Mouse (Mus musculus): Measurements from ENCODE around the gene Hpse2. TPM values are rescaled to one million over a fixed set of nuclear protein-coding genes. Genes with fewer than 3 reads are reported as not detected.
A peak's percentile ranks its signal among the peaks of the same experiment; 100 is the strongest.

The Hpse2 gene
- 0.05 TPM in 2 replicates for polyA plus RNA-seq (2015; fragmentation: Nextera tagmentation; extraction: Ambion mirVana)

DNA sequence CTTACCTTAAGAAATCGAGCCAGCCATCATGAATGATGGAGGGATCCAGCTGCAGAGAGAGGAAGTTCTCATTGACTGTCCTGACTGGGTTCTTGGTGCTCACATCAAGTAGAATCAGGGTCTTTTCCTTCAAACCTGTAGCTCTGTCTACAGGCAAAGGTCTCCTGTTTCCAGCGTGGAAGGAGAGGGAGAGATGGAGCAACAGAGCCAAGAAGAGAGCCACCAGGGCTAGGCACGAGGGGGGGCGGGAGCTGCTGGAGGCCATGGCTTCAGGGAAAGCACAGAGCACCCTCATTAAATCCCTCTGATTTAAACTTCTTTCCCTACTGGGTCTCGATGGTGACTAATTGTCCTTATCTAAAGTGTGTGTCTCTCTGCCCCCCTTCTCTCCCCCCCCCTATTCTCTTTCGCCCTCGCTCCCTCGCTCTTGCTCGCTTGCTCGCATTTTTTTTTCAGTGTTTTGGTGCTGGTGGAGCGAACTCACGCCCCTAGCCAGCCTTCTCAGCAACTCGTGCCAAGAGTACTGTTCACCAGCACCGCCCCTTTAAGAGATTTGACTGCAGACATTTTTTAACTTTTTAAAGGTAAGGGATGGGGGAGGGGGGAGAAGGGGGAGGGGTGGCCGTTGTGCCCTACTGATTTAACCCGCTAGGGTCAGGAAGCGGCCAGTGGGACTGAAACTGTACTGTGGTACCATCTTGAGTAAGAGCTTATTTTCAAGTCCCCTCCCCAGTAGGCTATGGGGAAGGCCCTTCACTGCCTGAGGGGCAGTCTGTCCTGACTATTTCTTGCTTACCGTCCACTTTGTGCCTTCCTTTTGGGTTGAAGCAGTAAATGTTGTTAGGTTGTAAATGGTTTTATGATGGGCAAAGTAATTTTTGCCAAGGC lies at the start of gene Hpse2:
Gene Hpse2, minus strand, starts transcription at position 339 of the 888 bp plus-strand sequence.
- Histone ChIP-seq H3K27me3 (peaks cover 69% of the 10 kb centered on the region), H3K9me3 (no peaks in the 10 kb centered on the region), H3K4me1 (replicated peaks) (peaks cover 42% of the 10 kb centered on the region), H3K4me2 (replicated peaks) (peak within 1 kb of the TSS; percentile 40), H3K4me3 (replicated peaks) (peak within 1 kb of the TSS; percentile 24), H3K9ac (replicated peaks) (no peak within 1 kb of the TSS), H3K36me3 (no peaks in the 10 kb centered on the region), H3K27ac (no peak within 1 kb of the TSS)
- no peak for ATAC-seq
- 3% methylated on average over 18 of the region's 18 CpGs for WGBS

DNA sequence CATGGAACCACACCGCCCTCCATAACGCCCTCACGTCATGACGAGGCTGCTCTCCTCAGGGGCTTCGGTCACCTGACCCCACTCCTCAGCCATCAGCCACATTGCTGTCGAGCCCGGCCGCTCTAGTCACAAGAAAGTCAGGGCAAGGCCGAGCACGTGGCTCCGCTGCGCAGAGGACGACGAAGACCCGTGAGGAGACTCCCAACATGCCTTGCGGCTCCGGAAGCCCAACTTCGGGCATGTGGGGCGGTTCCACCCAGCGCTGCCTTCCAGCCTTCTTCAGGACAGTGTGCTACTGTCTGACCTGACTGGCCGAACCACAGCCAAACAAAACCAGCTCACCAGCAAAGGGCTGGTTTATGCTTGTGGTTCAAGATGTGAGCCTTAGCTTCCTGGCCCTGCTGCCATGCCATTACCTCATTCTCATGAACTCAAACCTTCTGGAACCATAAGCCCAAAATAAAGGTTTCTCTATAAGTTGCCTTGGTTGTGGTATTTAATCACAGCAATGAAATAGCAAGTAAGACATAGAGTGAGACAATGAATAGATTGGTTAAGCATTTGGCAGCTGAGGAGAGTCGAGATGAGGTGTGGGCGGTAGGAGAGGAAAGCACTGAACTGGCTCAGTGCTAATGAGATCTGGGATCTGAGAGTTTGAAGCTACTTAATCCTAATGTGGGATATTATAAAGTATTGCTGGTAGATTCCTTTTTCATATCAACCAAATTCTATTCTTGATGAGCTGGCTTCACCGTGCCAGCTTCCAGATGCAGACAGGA lies 39.5 kb upstream of the Hpse2 start:
- no peak overlapping the region for H3K4me3 ChIP-seq (replicated peaks)
- no peaks in the 10 kb centered on the region for H3K9me3 ChIP-seq
- no peaks in the 10 kb centered on the region for H3K4me1 ChIP-seq (replicated peaks)
- H3K27me3 ChIP-seq, result no peaks in the 10 kb centered on the region; the same call in 1 of the 2 replicates
- no peak overlapping the region for H3K27ac ChIP-seq
- H3K4me2 ChIP-seq (replicated peaks), result no peak overlapping the region
- no peaks in the 10 kb centered on the region for H3K36me3 ChIP-seq
- no peak for ATAC-seq
- 93% methylated on average over 24 of the region's 24 CpGs for WGBS
- no peak overlapping the region for H3K9ac ChIP-seq (replicated peaks)

GRCm38 (mm10) chr19:43424082-43424481 lies 35.9 kb upstream of the Hpse2 start:
- Histone ChIP-seq H3K4me3 (replicated peaks) (no peak overlapping the region), H3K4me1 (replicated peaks) (no peaks in the 10 kb centered on the region), H3K36me3 (no peaks in the 10 kb centered on the region), H3K9me3 (no peaks in the 10 kb centered on the region), H3K9ac (replicated peaks) (no peak overlapping the region), H3K4me2 (replicated peaks) (no peak overlapping the region), H3K27me3 (no peaks in the 10 kb centered on the region; the same call in 1 of the 2 replicates), H3K27ac (no peak overlapping the region)
- no peak for ATAC-seq
- WGBS, result 82% methylated on average over 2 of the region's 2 CpGs

GRCm38 (mm10) chr19:43420506-43420905 lies 32.4 kb upstream of the Hpse2 start:
- WGBS, result 88% methylated on average over 3 of the region's 3 CpGs

GRCm38 (mm10) chr19:43415565-43415964 lies 27.4 kb upstream of the Hpse2 start:
- no peak overlapping the region for H3K4me3 ChIP-seq (replicated peaks)
- H3K9me3 ChIP-seq, result no peaks in the 10 kb centered on the region
- WGBS, result 73% methylated on average over 2 of the region's 2 CpGs
- H3K4me2 ChIP-seq (replicated peaks), result no peak overlapping the region
- H3K4me1 ChIP-seq (replicated peaks), result no peaks in the 10 kb centered on the region
- no peak overlapping the region for H3K27ac ChIP-seq
- no peak overlapping the region for H3K9ac ChIP-seq (replicated peaks)
- no peaks in the 10 kb centered on the region for H3K27me3 ChIP-seq
- no peak for ATAC-seq
- no peaks in the 10 kb centered on the region for H3K36me3 ChIP-seq

More at GRCm38 (mm10) chr19:43420506-43420905, 32.4 kb upstream of the Hpse2 start:
- Histone ChIP-seq H3K36me3 (no peaks in the 10 kb centered on the region), H3K4me3 (replicated peaks) (no peak overlapping the region), H3K27ac (no peak overlapping the region), H3K4me2 (replicated peaks) (no peak overlapping the region), H3K27me3 (no peaks in the 10 kb centered on the region), H3K4me1 (replicated peaks) (no peaks in the 10 kb centered on the region), H3K9me3 (no peaks in the 10 kb centered on the region), H3K9ac (replicated peaks) (no peak overlapping the region)
- no peak for ATAC-seq

DNA sequence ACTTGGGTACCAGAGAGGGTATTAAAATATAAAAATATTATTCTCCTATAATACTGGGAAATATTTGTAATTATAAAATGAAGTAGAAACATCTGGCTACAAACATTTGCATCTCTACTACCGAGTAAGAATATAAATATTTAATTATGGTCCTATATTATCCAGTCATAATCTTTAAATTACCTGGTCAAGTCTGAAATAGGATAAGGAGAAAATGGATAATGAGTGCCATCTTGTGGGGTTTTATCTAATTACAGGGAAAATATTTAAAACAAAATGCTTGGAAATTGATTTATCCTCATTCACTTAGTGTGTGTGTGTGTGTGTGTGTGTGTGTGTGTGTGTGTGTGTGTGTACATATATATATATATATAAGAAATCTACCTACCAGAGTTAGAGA lies 19.0 kb upstream of the Hpse2 start:
- Histone ChIP-seq H3K4me1 (replicated peaks) (no peaks in the 10 kb centered on the region), H3K4me3 (replicated peaks) (no peak overlapping the region), H3K9ac (replicated peaks) (no peak overlapping the region), H3K36me3 (no peaks in the 10 kb centered on the region), H3K27me3 (no peaks in the 10 kb centered on the region), H3K27ac (no peak overlapping the region), H3K4me2 (replicated peaks) (no peak overlapping the region), H3K9me3 (no peaks in the 10 kb centered on the region)
- 27% methylated on average over 1 of the region's 1 CpGs for WGBS
- no peak for ATAC-seq

GRCm38 (mm10) chr19:43396327-43396726 lies 8.2 kb upstream of the Hpse2 start:
- no peaks in the 10 kb centered on the region for H3K9me3 ChIP-seq
- ATAC-seq, result 0 out of 2 replicates have a peak, but pooled peaks have one; percentile 53
- 4% methylated on average over 4 of the region's 4 CpGs for WGBS
- no peak overlapping the region for H3K4me3 ChIP-seq (replicated peaks)
- H3K4me2 ChIP-seq (replicated peaks), result no peak overlapping the region
- H3K4me1 ChIP-seq (replicated peaks), result no peaks in the 10 kb centered on the region
- H3K27ac ChIP-seq, result no peak overlapping the region
- H3K36me3 ChIP-seq, result no peaks in the 10 kb centered on the region
- H3K9ac ChIP-seq (replicated peaks), result no peak overlapping the region
- H3K27me3 ChIP-seq, result 0 out of 2 replicates have a peak, but pooled peaks cover 3% of the 10 kb centered on the region

DNA sequence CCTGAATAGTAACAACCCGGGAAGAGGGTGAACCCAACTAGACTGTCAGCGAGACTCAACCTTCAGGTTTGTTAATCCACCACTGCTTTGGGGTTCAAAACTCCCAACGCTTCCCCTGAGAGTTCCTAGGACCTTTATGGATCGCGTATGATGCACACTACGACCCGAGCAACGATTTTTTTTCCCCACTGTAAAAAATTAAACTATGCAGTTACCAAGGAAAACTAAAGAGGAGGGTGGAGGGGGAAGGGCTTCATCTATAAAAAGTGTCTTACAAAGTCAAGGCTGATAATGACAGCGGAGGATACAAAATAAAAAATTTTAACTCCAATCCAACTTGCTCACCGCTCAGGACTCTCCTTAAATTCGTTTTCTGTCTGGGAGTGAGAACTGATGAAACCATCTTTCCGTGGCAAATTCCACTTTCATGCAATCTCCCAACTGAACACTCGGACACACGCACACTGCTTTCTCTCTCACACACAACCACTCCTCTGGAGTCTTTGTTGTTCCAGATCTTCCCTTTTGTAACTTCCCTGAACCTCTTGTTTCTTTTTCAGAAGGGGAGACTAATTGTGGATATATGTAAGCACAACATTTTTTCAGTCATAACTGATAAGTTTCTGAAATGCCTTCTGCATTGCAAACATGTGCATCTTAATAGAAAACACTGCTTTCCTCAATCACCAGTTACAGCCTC lies 934 bp downstream of the Hpse2 start:
- no peaks in the 10 kb centered on the region for H3K36me3 ChIP-seq
- H3K4me3 ChIP-seq (replicated peaks), result peak overlapping the region; percentile 33; the same call in 1 of the 2 replicates
- under 1% methylated on average over 14 of the region's 14 CpGs for WGBS
- peak overlapping the region; percentile 54; the same call in 1 of the 2 replicates for H3K4me2 ChIP-seq (replicated peaks)
- H3K9me3 ChIP-seq, result no peaks in the 10 kb centered on the region
- no peak overlapping the region for H3K9ac ChIP-seq (replicated peaks)
- peaks cover 42% of the 10 kb centered on the region for H3K4me1 ChIP-seq (replicated peaks)
- H3K27ac ChIP-seq, result no peak overlapping the region
- H3K27me3 ChIP-seq, result peaks cover 76% of the 10 kb centered on the region
- ATAC-seq, result no peak

- peak overlapping the region; percentile 33 for H3K4me3 ChIP-seq (replicated peaks)
- H3K9ac ChIP-seq (replicated peaks), result no peak overlapping the region
- peak overlapping the region; percentile 54 for H3K4me2 ChIP-seq (replicated peaks)
- peaks cover 76% of the 10 kb centered on the region for H3K27me3 ChIP-seq
- no peak for ATAC-seq
- peaks cover 42% of the 10 kb centered on the region for H3K4me1 ChIP-seq (replicated peaks)
- no peaks in the 10 kb centered on the region for H3K9me3 ChIP-seq
- WGBS, result under 1% methylated on average over 48 of the region's 48 CpGs
- H3K36me3 ChIP-seq, result no peaks in the 10 kb centered on the region
- H3K27ac ChIP-seq, result no peak overlapping the region
These were observed 1.9 kb downstream of the Hpse2 start for GRCm38 (mm10) chr19:43386041-43386952.

GRCm38 (mm10) chr19:43385451-43385850 lies 2.7 kb downstream of the Hpse2 start:
- no peaks in the 10 kb centered on the region for H3K9me3 ChIP-seq
- ATAC-seq, result no peak
- H3K36me3 ChIP-seq, result no peaks in the 10 kb centered on the region
- peak overlapping the region; percentile 30 for H3K4me3 ChIP-seq (replicated peaks)
- peaks cover 73% of the 10 kb centered on the region for H3K27me3 ChIP-seq
- H3K4me2 ChIP-seq (replicated peaks), result peak overlapping the region; percentile 54
- H3K9ac ChIP-seq (replicated peaks), result no peak overlapping the region
- no peak overlapping the region for H3K27ac ChIP-seq
- H3K4me1 ChIP-seq (replicated peaks), result peaks cover 42% of the 10 kb centered on the region
- WGBS, result 2% methylated on average over 13 of the region's 13 CpGs

GRCm38 (mm10) chr19:43384978-43385431 lies 3.1 kb downstream of the Hpse2 start:
- H3K27ac ChIP-seq, result no peak overlapping the region
- no peak overlapping the region for H3K9ac ChIP-seq (replicated peaks)
- no peak for ATAC-seq
- peak overlapping the region; percentile 30 for H3K4me3 ChIP-seq (replicated peaks)
- no peaks in the 10 kb centered on the region for H3K36me3 ChIP-seq
- WGBS, result under 1% methylated on average over 25 of the region's 25 CpGs
- H3K4me1 ChIP-seq (replicated peaks), result peaks cover 42% of the 10 kb centered on the region
- no peaks in the 10 kb centered on the region for H3K9me3 ChIP-seq
- peak overlapping the region; percentile 54 for H3K4me2 ChIP-seq (replicated peaks)
- H3K27me3 ChIP-seq, result peaks cover 73% of the 10 kb centered on the region

All from midbrain, embryonic 13.5 days (tissue).